Comparison of ENCODE assay signal across 9 mouse cellular contexts in genomic region chr7:19404476-19404875, GRCm38 (mm10). TPM values are rescaled to one million over a fixed set of nuclear protein-coding genes. Genes with fewer than 3 reads are reported as not detected.
A peak's percentile ranks its signal among the peaks of the same experiment; 100 is the strongest.
DNase-seq lines count a peak whose midpoint lies in the region; ATAC-seq and TF ChIP-seq lines count a peak whose summit lies in the region.
"Had no signal": no experiment of that assay in that cellular context is flagged by ENCODE, and none has a peak within 500 bp of the region (broad histone marks: within the 10 kb centered on the region; RNA-seq: fewer than 3 reads in every experiment).

Gene Ckm, plus strand, starts transcription at chr7:19404776.

- TF ChIP-seq POLR2A in myocyte (IDR thresholded peaks at IDR 0.05; ENCODE audit: insufficient read length, low read depth) = no peak

- WGBS in forebrain, embryonic 15.5 days = 52% methylated on average over 7 of the region's 7 CpGs
- WGBS in hindbrain, embryonic 14.5 days = 56% methylated on average over 7 of the region's 7 CpGs

- H3ac ChIP-seq in myocyte (ENCODE audit: control insufficient read depth, insufficient read length) = no peak within 1 kb of the TSS

- peaks cover 16% of the 10 kb centered on the region for H3K4me1 ChIP-seq in forebrain, embryonic 15.5 days
- H3K4me1 ChIP-seq in hindbrain, embryonic 14.5 days (replicated peaks; ENCODE audit: control insufficient read depth, insufficient read depth, low read length) = no peaks in the 10 kb centered on the region; the same call in 1 of the 2 replicates

- H3K4me3 ChIP-seq in left cerebral cortex, adult 2 months = peak within 1 kb of the TSS; percentile 50
- H3K4me3 ChIP-seq in forebrain, embryonic 15.5 days = peak within 1 kb of the TSS; percentile 53
- peak within 1 kb of the TSS; percentile 42 for H3K4me3 ChIP-seq in hindbrain, embryonic 14.5 days (replicated peaks; ENCODE audit: low read length)
- no peak within 1 kb of the TSS for H3K4me3 ChIP-seq in myocyte

- peak within 1 kb of the TSS; percentile 94 for H3K4me2 ChIP-seq in forebrain, embryonic 15.5 days (replicated peaks)
- peak within 1 kb of the TSS; percentile 86 for H3K4me2 ChIP-seq in hindbrain, embryonic 14.5 days (replicated peaks)
- peak within 1 kb of the TSS; percentile 62 for H3K4me2 ChIP-seq in myocyte (ENCODE audit: low read depth)

- DNase-seq in left cerebral cortex, adult 2 months (ENCODE audit: extremely low spot score in 1 of 2, low spot score in 2 of 2) = no peak
- no peak for DNase-seq in left cerebral cortex, postnatal 10 days (ENCODE audit: extremely low spot score in 1 of 2, low spot score in 2 of 2)
- no peak for DNase-seq in hindbrain, embryonic 14.5 days (ENCODE audit: low spot score)
- no peak for DNase-seq in adrenal gland, adult (ENCODE audit: inconsistent age in 2 of 2, low spot score in 1 of 2)
- DNase-seq in left cerebral cortex, adult 18-20 months (ENCODE audit: low spot score in 2 of 2) = no peak

- peaks cover 36% of the 10 kb centered on the region for H3K27me3 ChIP-seq in forebrain, embryonic 15.5 days
- peaks cover 43% of the 10 kb centered on the region for H3K27me3 ChIP-seq in hindbrain, embryonic 14.5 days (ENCODE audit: control insufficient read depth, insufficient read depth, low read length)
- H3K27me3 ChIP-seq in myocyte (ENCODE audit: control insufficient read depth, insufficient read depth, insufficient read length) = peaks cover 17% of the 10 kb centered on the region
- H3K27me3 ChIP-seq: Patski had no signal

- no peaks in the 10 kb centered on the region for H3K79me2 ChIP-seq in myocyte (ENCODE audit: control insufficient read depth, insufficient read depth)

- no peak within 1 kb of the TSS for H3K27ac ChIP-seq in left cerebral cortex, adult 2 months
- no peak within 1 kb of the TSS for H3K27ac ChIP-seq in forebrain, embryonic 15.5 days (replicated peaks)
- H3K27ac ChIP-seq in hindbrain, embryonic 14.5 days = no peak within 1 kb of the TSS

- H3K9me3 ChIP-seq in forebrain, embryonic 15.5 days = no peaks in the 10 kb centered on the region
- no peaks in the 10 kb centered on the region for H3K9me3 ChIP-seq in hindbrain, embryonic 14.5 days (ENCODE audit: control insufficient read depth, low read length)

- H3K9ac ChIP-seq in forebrain, embryonic 15.5 days (replicated peaks) = peak within 1 kb of the TSS; percentile 47
- H3K9ac ChIP-seq in hindbrain, embryonic 14.5 days = peak within 1 kb of the TSS; percentile 48

- H3K36me3 ChIP-seq in forebrain, embryonic 15.5 days = no peaks in the 10 kb centered on the region
- H3K36me3 ChIP-seq in hindbrain, embryonic 14.5 days (replicated peaks; ENCODE audit: control insufficient read depth, insufficient read depth) = no peaks in the 10 kb centered on the region
- H3K36me3 ChIP-seq in myocyte (ENCODE audit: control insufficient read depth, insufficient read depth) = no peaks in the 10 kb centered on the region

- ATAC-seq in forebrain, embryonic 15.5 days (replicated peaks) = no peak
- ATAC-seq in hindbrain, embryonic 14.5 days (ENCODE audit: low FRiP score) = no peak
- ATAC-seq in erythroid progenitor cell, adult 5-6 weeks (replicated peaks; ENCODE audit: low FRiP score, poor library complexity, severe bottlenecking) = no peak

- intact Hi-C loops in left cerebral cortex, adult 2 months (cut with DNase I) = no loop called here
- intact Hi-C loops in left cerebral cortex, postnatal 10 days (cut with DNase I) = loop anchor here (10.0 kb wide), 1 partner anchor 300 kb away; no protein-coding TSS in a partner anchor

- no peak for TF ChIP-seq CTCF in left cerebral cortex, adult 2 months (IDR thresholded peaks at IDR 0.05)

TF ChIP-seq in myocyte, 11 proteins besides CTCF, POLR2A, EP300 and RAD21:
- TF ChIP-seq USF1 (IDR thresholded peaks at IDR 0.05; ENCODE audit: low read depth) (no peak), MYOG (IDR thresholded peaks at IDR 0.05; ENCODE audit: control insufficient read depth in 1 of 3, insufficient read depth in 1 of 3, insufficient read length in 2 of 3, low read depth in 2 of 3) (no peak), MAX (IDR thresholded peaks at IDR 0.05; ENCODE audit: low read depth) (no peak)
TF ChIP-seq in myocyte: peak in this region for 0.

RNA-seq across cellular contexts. Expression of gene Ckm, which starts in this region (rescaled TPM):
- not detected for total RNA-seq in left cerebral cortex, adult 2 months (2021)
- 1 to 10 TPM in 1 of 2 experiments, under 1 TPM in 1; 0.57 to 1.0 TPM for total RNA-seq in left cerebral cortex, postnatal 10 days (2021)
- 0.19 and 0.31 TPM in 2 replicates for polyA plus RNA-seq in forebrain, embryonic 15.5 days (2015; fragmentation: Nextera tagmentation; extraction: Ambion mirVana)
- polyA plus RNA-seq in hindbrain, embryonic 14.5 days (2014; fragmentation: Nextera tagmentation; extraction: Ambion mirVana) = not detected in 2 replicates
- 1,561 TPM for polyA plus RNA-seq in myocyte (2012; fragmentation: generic; extraction: Trizol)
- total RNA-seq in erythroid progenitor cell, adult 5-6 weeks (2015; ENCODE audit: low replicate concordance) = not detected in 2 replicates
- total RNA-seq in erythroid progenitor cell, adult 5-6 weeks (2017; ENCODE audit: low replicate concordance) = not detected in 2 replicates
- under 1 TPM in 1 of 2 experiments, not detected in 1; 0.19 TPM for total RNA-seq in left cerebral cortex, adult 18-20 months (2021)
- polyA plus RNA-seq: Patski had no signal

Comparison
In these comparisons a context has a peak if more than half of its experiments do, and no peak if none do; other contexts are left out.
1. RNA of gene Ckm (polyA plus RNA-seq): 1,561 TPM in myocyte (single experiment); 0.19 to 0.31 TPM in forebrain, embryonic 15.5 days and not detected in hindbrain, embryonic 14.5 days; every median in the first group is over 1,000 times any median in the second.
2. Peak in every context shown above with its lines, with median percentiles within 50 percentile points of each other: H3K4me2 ChIP-seq.